Mouse (Mus musculus): Measurements from ENCODE around the gene Supt6.

GRCm38 (mm10) chr11:78172034-78172747, 73.6 kb downstream of the Supt6 start:
- no peak for TF ChIP-seq GATA1 (IDR thresholded peaks at IDR 0.05; ENCODE audit: borderline replicate concordance, low read length)
- TF ChIP-seq FLI1 (IDR thresholded peaks at IDR 0.05; ENCODE audit: low read length), result no peak

All from megakaryocyte, embryonic 14.5 days (primary cell).